Mouse (Mus musculus) stomach, embryonic 16.5 days (tissue): ENCODE data around the gene Ddah2. TPM values are rescaled to one million over a fixed set of nuclear protein-coding genes. Genes with fewer than 3 reads are reported as not detected.

Experiments used
- ATAC-seq: fragments of 200-750 bp; cut with Nextera tagmentation; 2 replicates; pipeline ENCODE4 v1.8.0; 2017; ENCODE audit warnings: moderate number of reproducible peaks, moderate TSS enrichment; ENCODE audit not compliant: insufficient read depth, low FRiP score
- H3K27ac ChIP-seq: fragments of 300-500 bp; sonication (generic); 2 replicates; pipeline ENCODE4 v1.5.1; 2014; ENCODE audit warnings: low read length
- H3K27me3 ChIP-seq: fragments of 300-500 bp; sonication (generic); 2 replicates; pipeline ENCODE4 v1.6.1; 2014; ENCODE audit warnings: low read length, control low read depth, mixed read lengths; ENCODE audit not compliant: control insufficient read depth, insufficient read depth
- H3K36me3 ChIP-seq: fragments of 300-500 bp; sonication (generic); 2 replicates; pipeline ENCODE4 v1.6.1; 2014; ENCODE audit warnings: low read length; ENCODE audit not compliant: control insufficient read depth, insufficient read depth
- H3K4me1 ChIP-seq: fragments of 300-500 bp; sonication (generic); 2 replicates; pipeline ENCODE4 v1.6.1; 2014; ENCODE audit warnings: low read length, control low read depth, mixed read lengths; ENCODE audit not compliant: control insufficient read depth, insufficient read depth
- H3K4me2 ChIP-seq: fragments of 300-500 bp; sonication (generic); 2 replicates; pipeline ENCODE4 v1.6.1; 2014; ENCODE audit warnings: low read depth, low read length, mixed read lengths
- H3K4me3 ChIP-seq: fragments of 300-500 bp; sonication (generic); replicated peaks from 2 replicates; pipeline ENCODE4 v1.5.1; 2014; ENCODE audit warnings: mild to moderate bottlenecking, low read length
- H3K9ac ChIP-seq: fragments of 300-500 bp; sonication (generic); 2 replicates; pipeline ENCODE4 v1.6.1; 2014; ENCODE audit warnings: low read length
- H3K9me3 ChIP-seq: fragments of 300-500 bp; sonication (generic); replicated peaks from 2 replicates; pipeline ENCODE4 v1.6.1; 2016; ENCODE audit warnings: low read length, control low read depth; ENCODE audit not compliant: control insufficient read depth
- WGBS: fragments of 180-500 bp; shearing (Covaris S2); extraction: QIAGEN DNeasy Blood & Tissue Kit; methylation state at CpG from one replicate; pipeline ENCODE4 v1.1.7; 2014; 5-methylcytosine and 5-hydroxymethylcytosine counted together
- polyA plus RNA-seq: library from polyadenylated mRNA; unstranded; fragments of >200 nt; fragmentation: Nextera tagmentation; extraction: Ambion mirVana; gene quantifications from 2 replicates; pipeline ENCODE4 v1.2.1, GENCODE M21; 2015

The Ddah2 gene
- polyA plus RNA-seq, 1 experiment from 2014 or later: 193 TPM

DNA sequence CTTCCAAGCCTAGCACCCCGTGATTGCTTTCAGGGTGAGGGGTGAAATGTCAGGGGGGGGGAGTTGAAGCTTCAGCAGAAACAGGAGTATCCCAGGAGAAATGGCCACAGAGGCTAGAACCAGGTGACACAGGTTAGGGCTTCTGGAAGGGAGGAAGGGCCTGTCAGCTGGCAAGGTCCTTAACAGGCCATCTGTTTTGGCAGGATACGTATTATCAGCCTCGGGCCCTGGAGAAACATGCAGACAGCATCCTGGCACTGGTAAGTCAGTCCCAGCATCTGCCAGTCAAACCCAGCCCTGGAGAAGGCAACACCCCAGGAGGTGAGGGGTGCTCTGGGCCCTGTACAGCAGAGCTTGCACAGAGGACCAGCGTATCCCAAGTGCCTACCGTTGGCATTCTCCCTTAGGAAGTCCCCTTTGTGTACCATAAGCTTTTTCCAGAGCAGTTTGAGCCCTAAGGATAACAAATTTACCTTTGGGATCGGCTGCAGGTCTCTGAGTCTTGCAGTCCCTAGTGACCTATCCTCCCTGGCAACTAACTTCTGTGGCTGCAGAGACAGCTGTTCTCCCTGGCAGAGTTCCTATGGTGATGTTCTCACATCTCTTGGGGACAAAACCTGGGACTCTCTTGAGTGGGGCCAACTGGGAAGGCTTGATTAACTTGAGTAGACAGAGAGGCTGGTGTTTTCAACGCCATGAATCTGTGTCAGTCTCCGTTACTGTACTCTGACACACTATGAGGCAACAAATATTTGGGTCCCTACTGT, 31.5 kb downstream of the Ddah2 start:
- 59% methylated on average over 8 of the region's 8 CpGs for WGBS
- peak overlapping the region; percentile 67 for H3K4me3 ChIP-seq
- peak overlapping the region; percentile 97; the same call in 1 of the 2 replicates for H3K27ac ChIP-seq
- peaks cover 12% of the 10 kb centered on the region; the same call in 1 of the 2 replicates for H3K36me3 ChIP-seq
- no peaks in the 10 kb centered on the region for H3K9me3 ChIP-seq
- peak overlapping the region; percentile 75 for H3K4me2 ChIP-seq
- peak overlapping the region; percentile 93 for H3K9ac ChIP-seq
- no peaks in the 10 kb centered on the region for H3K27me3 ChIP-seq
- no peak for ATAC-seq
- H3K4me1 ChIP-seq: peaks cover 4% of the 10 kb centered on the region

DNA sequence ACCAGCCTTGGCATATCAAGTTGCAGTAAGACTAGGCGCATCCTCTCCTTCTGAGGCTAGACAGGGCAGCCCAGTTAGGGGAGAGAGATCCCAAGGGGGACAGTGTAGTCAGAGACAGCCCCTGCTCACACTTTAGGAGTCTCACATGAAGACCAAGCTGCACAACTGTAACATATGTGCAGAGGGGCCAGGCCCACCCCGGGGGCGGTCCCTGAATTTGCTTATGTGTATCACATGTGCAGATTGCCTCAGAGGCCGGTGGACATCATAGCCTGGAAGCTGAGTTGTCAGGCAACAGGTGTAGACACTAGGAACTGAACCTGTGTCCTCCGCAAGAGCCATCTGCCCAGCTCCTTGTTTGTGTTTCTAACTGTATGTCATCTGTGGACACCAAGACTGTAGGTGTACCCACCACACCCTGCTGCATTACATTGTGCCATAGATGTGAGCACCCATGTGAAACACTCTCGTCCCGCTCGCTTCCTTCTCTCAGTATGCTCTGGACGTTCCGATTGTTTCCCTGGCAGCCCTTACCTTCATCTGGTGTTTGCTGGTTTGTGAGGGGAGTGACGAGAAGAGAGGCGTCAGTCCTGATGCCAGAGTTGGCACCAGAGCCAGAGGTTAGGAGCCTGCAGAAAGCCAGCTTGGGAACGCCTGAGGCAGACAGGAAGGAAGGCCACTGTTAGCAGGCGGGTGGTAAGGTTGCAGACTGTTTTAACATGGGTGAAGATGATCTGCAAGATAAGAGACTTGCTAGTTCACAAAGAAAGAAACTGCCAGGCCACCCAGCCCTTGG, 33.8 kb downstream of the Ddah2 start:
- 90% methylated on average over 14 of the region's 14 CpGs for WGBS
- H3K4me1 ChIP-seq: peaks cover 4% of the 10 kb centered on the region
- no peak overlapping the region for H3K4me3 ChIP-seq
- ATAC-seq: no peak
- H3K36me3 ChIP-seq: peaks cover 19% of the 10 kb centered on the region; the same call in 1 of the 2 replicates
- no peaks in the 10 kb centered on the region for H3K27me3 ChIP-seq
- no peak overlapping the region for H3K27ac ChIP-seq
- H3K9me3 ChIP-seq: no peaks in the 10 kb centered on the region
- H3K9ac ChIP-seq: no peak overlapping the region
- H3K4me2 ChIP-seq: no peak overlapping the region

- H3K27ac ChIP-seq: no peak overlapping the region
- H3K4me3 ChIP-seq: no peak overlapping the region
- H3K9ac ChIP-seq: no peak overlapping the region
- no peak for ATAC-seq
- no peak overlapping the region for H3K4me2 ChIP-seq
- H3K9me3 ChIP-seq: no peaks in the 10 kb centered on the region
- H3K27me3 ChIP-seq: no peaks in the 10 kb centered on the region
- H3K36me3 ChIP-seq: peaks cover 23% of the 10 kb centered on the region; the same call in 1 of the 2 replicates
- peaks cover 4% of the 10 kb centered on the region for H3K4me1 ChIP-seq
- WGBS: 87% methylated on average over 15 of the region's 15 CpGs
These were observed 35.9 kb downstream of the Ddah2 start for GRCm38 (mm10) chr17:35094475-35095365.

DNA sequence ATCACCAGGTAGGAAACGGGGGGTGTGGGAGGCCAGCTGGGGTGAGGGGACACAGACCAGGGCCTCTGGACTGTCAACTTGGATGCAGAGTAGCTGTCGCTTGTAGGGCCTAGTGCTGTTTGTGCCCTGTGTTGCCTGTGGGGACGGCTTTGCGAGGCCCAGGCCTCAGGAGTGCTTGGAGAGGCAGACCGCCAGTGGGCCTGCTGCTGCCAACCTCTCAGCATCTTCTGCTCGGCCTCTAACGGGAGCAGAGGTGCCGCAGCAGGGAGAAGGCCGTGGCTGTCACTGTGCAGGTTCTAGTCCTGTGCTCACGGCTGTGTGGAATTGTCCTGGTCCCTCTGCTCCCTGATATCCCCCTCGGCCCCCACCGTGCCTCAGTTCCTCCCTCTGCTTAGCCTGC, 37.8 kb downstream of the Ddah2 start:
- WGBS: 87% methylated on average over 12 of the region's 12 CpGs
- H3K36me3 ChIP-seq: peaks cover 20% of the 10 kb centered on the region; the same call in 1 of the 2 replicates
- ATAC-seq: no peak

DNA sequence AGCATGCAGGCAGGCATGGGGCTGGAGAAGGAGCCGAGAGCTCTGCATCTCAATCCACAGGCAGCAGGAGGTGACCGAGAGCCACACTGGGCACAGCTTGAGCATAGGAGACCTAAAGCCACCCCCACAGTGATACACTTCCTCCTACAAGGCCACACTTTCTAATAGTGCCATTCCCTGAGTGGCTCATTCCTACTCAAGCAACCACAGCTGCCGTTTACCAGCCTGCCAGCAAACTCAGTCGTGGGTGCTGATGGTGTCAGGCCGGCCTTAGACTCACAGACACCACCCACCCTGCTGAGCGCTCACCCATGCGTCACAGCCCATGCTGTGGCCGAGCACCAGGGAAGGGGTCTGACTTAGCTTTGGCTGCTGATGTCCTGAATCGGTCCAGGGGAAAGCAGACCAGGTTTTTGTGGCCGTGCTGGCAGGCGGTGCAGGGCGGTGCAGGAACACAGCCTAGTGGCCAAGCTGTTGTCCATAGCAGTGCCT, 38.4 kb downstream of the Ddah2 start:
- WGBS: 88% methylated on average over 12 of the region's 12 CpGs
- Histone ChIP-seq H3K9ac (no peak overlapping the region), H3K4me2 (no peak overlapping the region), H3K9me3 (no peaks in the 10 kb centered on the region), H3K27ac (no peak overlapping the region), H3K36me3 (peaks cover 21% of the 10 kb centered on the region; the same call in 1 of the 2 replicates), H3K4me3 (no peak overlapping the region), H3K4me1 (no peaks in the 10 kb centered on the region), H3K27me3 (no peaks in the 10 kb centered on the region)
- ATAC-seq: no peak

More for the DNA sequence above, 37.8 kb downstream of the Ddah2 start:
- H3K9ac ChIP-seq: no peak overlapping the region
- H3K27ac ChIP-seq: no peak overlapping the region
- no peak overlapping the region for H3K4me2 ChIP-seq
- no peaks in the 10 kb centered on the region for H3K4me1 ChIP-seq
- no peak overlapping the region for H3K4me3 ChIP-seq
- no peaks in the 10 kb centered on the region for H3K27me3 ChIP-seq
- H3K9me3 ChIP-seq: no peaks in the 10 kb centered on the region

DNA sequence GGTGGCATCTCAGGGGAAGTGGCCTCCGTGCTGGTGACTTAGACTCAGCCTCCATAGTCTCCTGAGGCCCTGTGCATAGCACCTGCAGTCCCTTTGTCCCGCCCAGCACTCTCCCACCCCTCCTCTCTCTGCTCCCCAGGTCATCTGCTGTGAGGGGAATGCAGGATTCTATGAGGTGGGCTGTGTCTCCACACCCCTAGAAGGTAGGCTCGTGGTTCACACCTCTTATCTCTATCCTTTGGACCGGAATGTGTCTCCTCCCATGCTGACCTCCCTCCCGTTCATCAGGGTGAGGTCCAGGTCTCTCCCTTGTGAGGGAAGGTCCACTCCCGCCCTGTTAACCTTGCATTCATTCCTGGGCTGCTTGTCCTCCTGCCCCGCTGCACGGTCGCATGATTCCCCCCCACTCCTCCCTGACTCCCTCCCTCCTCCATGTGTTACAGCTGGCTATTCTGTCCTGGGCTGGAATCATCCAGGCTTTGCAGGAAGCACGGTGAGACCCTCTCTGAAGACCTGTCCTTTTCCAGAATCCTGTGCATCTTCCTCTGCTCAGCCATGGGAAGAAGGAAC, 41.4 kb downstream of the Ddah2 start:
- no peak overlapping the region for H3K4me2 ChIP-seq
- H3K4me3 ChIP-seq: no peak overlapping the region
- 52% methylated on average over 10 of the region's 10 CpGs for WGBS
- H3K36me3 ChIP-seq: peaks cover 23% of the 10 kb centered on the region; the same call in 1 of the 2 replicates
- no peak overlapping the region for H3K9ac ChIP-seq
- H3K4me1 ChIP-seq: no peaks in the 10 kb centered on the region
- H3K9me3 ChIP-seq: no peaks in the 10 kb centered on the region
- no peak for ATAC-seq
- H3K27ac ChIP-seq: no peak overlapping the region
- no peaks in the 10 kb centered on the region for H3K27me3 ChIP-seq

GRCm38 (mm10) chr17:35101161-35101560, 42.3 kb downstream of the Ddah2 start:
- H3K4me3 ChIP-seq: no peak overlapping the region
- no peaks in the 10 kb centered on the region for H3K27me3 ChIP-seq
- H3K27ac ChIP-seq: no peak overlapping the region
- no peaks in the 10 kb centered on the region for H3K9me3 ChIP-seq
- H3K4me1 ChIP-seq: no peaks in the 10 kb centered on the region
- ATAC-seq: no peak
- no peak overlapping the region for H3K4me2 ChIP-seq
- peaks cover 23% of the 10 kb centered on the region; the same call in 1 of the 2 replicates for H3K36me3 ChIP-seq
- no peak overlapping the region for H3K9ac ChIP-seq
- WGBS: 87% methylated on average over 11 of the region's 11 CpGs

GRCm38 (mm10) chr17:35102299-35102698, 43.5 kb downstream of the Ddah2 start:
- H3K9me3 ChIP-seq: no peaks in the 10 kb centered on the region
- no peak overlapping the region; the same call in 1 of the 2 replicates for H3K9ac ChIP-seq
- H3K4me2 ChIP-seq: no peak overlapping the region
- no peaks in the 10 kb centered on the region for H3K4me1 ChIP-seq
- no peak overlapping the region for H3K4me3 ChIP-seq
- H3K36me3 ChIP-seq: peaks cover 19% of the 10 kb centered on the region; the same call in 1 of the 2 replicates
- no peaks in the 10 kb centered on the region for H3K27me3 ChIP-seq
- no peak overlapping the region for H3K27ac ChIP-seq
- 71% methylated on average over 8 of the region's 8 CpGs for WGBS
- no peak; the same call in 1 of the 2 replicates for ATAC-seq
